Mouse (Mus musculus) induced T-regulatory cell, adult 2 months (primary cell): ENCODE results near the gene Plod1.

Experiments used
- DNase-seq: peaks from one replicate; pipeline ENCODE4 v3.0.0-alpha.2; 2012; ENCODE audit warnings: low read depth

Gene Plod1

GRCm38 (mm10) chr4:147936331-147936954 lies at the start of gene Plod1:
Plod1 (minus strand) TSS chr4:147936767.
- peak; percentile 78 for DNase-seq

DNA sequence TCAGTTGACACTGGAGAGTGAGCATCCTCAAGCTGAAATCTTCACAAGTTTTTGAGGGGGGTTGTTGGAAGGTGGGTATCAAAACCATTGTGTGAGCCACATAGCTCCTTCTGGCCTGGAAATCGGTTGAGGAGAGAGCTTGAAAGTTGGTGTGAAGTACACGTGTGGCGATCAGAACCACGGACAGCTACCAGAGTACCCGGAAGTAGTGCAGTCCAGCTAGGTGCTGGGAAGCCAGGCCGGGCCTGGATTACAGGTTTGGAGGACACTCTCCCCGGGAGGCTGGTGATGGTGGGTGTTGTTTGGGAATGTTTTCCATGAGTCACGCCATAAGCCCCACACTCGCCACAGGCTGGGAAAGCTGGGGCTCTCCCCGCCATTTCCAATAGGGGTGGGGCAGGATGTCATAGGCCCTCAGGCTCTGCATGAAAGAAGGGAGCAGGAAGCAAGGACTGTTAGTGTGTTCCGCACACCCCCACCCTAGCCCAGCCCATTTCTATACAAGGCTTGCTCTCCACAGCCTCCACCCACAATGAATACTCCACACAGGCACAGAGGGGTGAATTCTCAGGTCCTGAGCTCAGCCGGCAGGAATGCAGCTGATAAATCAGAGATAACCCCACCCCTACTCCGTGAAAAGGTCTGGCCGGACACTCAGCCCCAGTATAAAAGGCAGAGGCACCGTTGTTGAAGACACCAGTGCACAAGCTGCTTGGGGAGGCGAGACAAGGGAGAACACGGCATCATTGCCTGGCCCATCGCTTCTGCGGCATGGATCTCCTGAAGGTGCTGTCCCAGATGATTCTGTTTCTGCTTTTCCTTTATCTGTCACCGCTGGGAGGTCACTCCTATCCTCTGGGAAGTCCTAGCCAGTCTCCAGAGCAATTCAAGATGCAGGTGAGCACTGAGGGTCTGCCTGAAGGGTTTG lies 48.9 kb upstream of the Plod1 start, which contains the start of gene Nppb:
Nppb (plus strand) TSS at position 584 of the 928 bp plus-strand sequence.
- DNase-seq = peak; percentile 29

DNA sequence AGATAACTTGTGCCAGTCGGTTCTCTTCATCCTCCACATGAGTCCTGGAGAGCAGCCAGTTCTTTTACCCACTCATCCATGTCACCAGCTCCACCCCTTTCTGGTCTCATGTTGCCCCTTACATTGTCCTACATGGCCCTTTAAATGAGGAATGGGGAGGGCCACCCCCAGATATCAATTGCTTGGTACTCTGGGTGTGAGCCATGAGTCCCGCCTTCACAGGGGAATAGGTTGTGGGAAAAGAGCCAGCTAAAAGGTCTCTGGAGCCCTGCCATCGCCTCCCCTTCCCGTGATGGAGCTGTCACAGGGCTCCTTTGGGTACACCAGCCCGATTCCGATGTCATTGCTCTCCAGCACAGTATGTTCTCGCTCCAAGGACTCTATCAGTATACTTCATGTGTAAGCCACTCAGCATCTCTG lies 42.9 kb upstream of the Plod1 start:
- DNase-seq = no peak

DNA sequence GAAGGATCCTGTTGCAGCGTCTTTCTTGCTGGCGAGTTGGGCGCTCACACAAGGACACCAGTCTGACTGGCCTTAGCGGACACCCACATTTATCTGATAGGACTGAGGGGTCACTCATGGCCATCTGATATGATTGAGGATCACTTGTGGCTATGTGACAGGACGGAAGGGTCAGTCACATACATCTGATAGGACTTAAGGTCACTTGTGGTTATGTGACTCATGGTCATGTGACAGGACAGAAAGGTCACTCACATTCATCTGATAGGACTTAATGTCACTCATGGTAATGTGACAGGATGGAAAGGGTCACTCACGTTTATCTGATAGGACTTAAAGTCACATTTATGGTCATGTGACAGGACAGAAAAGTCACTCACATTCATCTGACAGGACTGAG lies 41.8 kb upstream of the Plod1 start:
- DNase-seq = no peak

DNA sequence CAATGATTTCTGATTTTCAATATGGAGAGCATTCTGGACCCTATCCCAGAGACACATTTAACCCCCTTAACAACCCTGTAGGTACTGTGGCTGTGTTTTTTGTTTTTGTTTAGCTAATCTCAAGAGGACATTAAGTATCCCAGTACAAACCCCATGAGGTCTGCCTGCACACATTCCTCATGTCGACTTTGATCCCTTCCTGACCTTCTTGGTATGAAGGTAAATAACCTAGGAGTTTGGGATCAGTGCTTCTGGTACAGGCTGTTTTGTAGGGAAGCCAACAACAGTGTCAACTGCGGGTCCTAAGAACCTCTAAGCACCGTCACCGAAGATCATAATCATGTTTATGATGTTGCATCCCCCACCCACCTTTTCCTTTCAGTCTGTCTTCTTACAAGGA lies 41.2 kb upstream of the Plod1 start:
- DNase-seq = no peak

- no peak for DNase-seq
Measured at GRCm38 (mm10) chr4:147976237-147976636, 39.7 kb upstream of the Plod1 start.

DNA sequence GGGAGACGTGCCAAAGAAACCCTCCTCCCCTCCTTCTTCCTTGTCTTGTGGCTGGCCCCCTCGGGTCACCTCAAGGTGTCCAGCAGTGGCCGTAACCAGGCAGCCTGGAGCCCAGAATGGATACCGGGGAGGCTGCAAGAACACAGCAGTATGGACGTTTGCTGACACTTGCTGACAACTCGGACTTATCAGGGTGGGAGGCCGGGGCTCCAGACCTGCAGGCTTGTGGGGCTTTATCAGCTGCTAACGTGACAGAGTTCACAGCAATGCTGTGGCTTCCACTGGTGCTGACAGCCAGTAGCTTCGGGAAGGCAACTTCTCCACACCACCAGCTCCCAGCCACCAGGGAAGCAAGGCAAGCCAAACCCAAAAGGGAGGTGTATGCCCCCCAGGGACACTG lies 32.8 kb upstream of the Plod1 start:
- no peak for DNase-seq

GRCm38 (mm10) chr4:147968816-147969215 lies 32.2 kb upstream of the Plod1 start:
- DNase-seq = no peak

DNA sequence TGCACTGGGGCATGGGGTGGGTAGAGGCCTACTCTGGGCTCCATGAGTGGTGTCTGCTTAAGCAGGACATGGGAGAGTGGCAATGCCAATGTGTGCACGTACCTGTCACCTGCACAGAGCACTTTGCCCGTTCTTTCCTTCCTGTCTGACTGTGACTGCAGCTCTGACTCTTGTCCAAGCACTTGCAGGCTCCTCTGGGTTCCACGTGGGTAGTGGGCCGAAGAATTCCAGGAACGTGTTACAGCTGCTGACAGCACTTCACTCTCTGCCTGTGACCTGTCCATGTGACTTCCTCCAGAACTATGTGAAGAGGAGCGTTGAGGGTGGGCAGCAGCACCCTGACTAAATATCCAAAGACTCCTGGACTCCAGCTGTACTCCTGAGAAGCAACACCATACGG lies 29.1 kb upstream of the Plod1 start:
- DNase-seq = no peak

GRCm38 (mm10) chr4:147963623-147964022 lies 27.1 kb upstream of the Plod1 start:
- DNase-seq = no peak

DNA sequence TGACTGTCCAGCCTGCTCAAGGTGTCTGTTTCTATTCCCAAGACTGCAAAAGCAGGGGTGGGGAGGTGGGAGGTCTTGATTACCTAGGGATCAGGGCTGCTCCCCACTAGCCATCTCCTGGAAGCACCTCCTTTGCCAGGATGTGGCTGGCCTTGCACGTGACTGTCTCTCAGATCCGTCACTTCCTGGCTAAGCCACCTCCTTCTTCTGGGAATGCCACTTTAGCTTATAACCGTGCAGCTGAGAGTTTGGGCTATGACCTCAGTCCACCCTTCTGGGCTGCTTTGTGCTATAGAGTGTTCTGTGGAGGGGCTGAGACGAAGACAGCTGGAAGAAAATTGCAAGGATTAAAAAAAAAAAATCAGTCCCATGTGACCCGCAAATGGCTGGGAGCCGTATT lies 26.2 kb upstream of the Plod1 start:
- no peak for DNase-seq

DNA sequence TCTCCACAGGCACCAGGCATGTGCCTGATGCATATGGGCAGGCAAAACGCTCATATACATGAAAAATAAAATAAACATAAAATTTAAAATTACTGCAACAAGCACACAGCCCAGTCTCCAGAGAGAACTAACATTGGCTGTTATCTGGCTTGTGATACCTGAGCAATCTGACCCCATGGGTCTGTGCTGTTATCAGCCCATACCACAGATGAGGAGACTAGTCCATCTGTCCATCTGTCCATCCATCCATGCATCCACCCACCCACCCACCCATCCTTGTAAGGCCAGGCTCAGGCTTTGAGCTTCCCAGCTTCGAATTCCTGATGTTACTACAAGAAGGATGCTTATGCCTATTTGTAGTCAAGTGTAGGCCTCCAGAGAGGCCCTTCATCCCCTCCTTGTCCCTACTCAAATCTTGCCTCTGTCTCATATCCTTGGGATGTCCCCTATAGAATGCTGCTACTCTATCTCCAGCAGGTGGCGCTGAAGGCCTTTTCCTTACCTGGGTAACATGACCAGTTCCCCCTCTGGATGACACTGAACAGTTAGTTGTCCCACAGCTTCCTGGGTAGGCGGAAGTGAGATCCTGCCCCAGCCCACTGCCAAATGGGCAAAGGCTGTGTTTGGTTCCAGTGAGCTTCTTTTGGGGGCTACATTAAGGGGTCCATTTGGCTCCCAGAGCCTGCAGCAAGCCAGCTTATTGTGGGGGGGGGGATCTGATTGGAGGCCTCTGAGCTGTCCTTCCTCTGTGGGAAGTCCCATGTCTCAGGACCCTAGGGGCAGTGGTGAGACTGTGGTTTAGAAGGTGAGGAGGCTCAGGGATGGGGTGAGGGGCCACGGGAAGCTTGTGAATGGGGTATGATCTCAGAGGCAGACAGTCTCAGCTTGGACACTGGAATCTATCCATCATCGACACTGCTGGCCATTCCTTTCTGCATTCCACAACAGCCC lies 23.6 kb upstream of the Plod1 start:
- peak; percentile 87 for DNase-seq

- no peak for DNase-seq
Measured at GRCm38 (mm10) chr4:147957141-147957540, 20.6 kb upstream of the Plod1 start.

GRCm38 (mm10) chr4:147953590-147953989 lies 17.0 kb upstream of the Plod1 start:
- DNase-seq = peak; percentile 66

DNA sequence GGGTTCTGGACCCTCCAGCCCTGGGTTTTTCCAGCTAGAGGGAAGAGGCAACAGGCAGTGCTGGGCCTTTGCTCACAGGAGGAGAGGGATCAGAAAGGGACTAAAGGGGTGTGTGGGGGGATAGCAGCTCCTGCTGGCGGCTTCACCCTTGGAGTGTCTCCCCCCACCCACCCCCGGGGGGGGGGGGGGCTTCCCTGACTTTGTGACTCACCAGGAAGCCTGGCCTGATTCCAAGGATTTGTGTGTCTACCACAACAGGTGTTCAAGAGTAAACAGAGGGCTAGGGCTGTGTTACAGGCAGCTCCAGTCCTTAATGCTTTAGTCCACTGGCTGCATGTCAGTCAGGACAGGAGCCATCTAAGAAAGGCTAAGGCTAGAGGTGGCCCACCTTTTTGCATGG lies 10.9 kb upstream of the Plod1 start:
- DNase-seq = no peak

- no peak for DNase-seq
Measured at GRCm38 (mm10) chr4:147943005-147943404, 6.4 kb upstream of the Plod1 start.

DNA sequence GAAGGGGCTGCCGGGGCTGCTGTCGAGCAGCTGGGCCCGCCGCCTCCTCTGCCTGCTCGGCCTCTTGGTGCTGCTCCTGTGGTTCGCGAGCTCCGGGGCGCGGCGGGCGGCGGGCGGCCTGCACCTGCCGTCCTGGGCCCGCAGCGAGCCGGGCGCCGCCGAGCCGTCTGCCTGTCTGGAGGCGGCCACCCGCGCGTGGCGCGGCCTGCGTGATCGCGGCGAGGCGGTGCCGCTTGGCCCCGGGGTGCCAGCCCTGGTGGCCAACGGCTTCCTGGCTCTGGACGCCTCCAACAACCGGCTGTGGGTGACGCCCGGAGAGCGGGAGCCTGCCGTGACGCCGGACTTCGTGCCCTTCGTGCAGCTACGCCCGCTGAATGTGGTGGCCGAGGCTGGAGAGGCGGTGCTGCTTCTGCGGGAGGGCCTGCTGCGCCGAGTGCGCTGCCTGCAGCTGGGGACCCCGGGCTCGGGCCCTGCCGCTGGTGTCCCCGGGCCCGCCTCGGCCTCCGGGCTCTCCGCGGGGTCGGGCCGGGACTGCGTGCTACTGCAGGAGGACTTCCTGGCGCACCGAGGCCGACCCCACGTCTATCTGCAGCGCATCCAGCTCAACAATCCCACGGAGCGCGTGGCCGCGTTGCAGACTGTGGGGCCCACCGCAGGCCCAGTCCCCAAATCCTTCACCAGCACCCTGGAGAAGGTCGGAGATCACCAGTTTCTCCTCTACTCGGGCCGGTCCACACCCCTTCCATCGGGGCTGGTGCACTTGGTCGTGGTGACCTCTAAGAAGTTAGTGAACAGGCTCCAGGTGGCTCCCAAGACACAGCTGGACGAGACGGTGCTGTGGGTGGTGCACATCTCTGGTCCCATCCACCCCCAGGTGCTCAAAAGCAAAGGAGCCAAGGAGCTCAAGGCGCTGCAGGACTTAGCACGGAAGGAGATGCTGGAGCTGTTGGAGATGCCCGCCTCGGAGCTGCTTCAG lies 4.8 kb upstream of the Plod1 start:
- DNase-seq = peak; percentile 47

DNA sequence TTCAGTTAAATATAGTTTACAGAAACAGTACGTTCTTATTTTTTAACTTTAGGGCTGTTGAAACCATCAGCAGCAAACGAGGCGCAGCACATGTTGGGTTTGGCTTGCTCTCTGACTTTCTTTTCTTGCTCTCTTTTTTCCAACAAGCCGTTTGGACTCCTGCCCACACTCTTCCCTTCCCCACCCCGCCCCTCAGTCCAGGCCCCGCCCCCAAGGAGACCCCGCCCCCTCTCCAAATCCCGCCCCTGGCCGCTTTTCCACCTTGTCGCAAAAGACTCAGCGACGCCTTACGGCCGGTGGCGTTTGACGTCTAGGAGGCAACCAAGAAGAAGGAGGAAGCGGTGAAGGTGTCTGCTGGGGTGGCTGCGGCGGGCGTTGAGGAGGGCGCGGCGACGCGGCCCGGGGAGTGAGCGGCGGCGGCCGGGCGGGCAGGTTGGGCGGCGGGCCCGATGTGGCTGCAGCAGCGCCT lies 4.0 kb upstream of the Plod1 start, which contains the start of gene 2510039O18Rik:
2510039O18Rik (plus strand) TSS at position 320 of the 469 bp plus-strand sequence.
- peak; percentile 93 for DNase-seq

GRCm38 (mm10) chr4:147940111-147940510 lies 3.5 kb upstream of the Plod1 start:
- DNase-seq = no peak
